Mouse (Mus musculus) heart, adult 2 months (tissue): ENCODE results near the gene Fam219b. TPM values are rescaled to one million over a fixed set of nuclear protein-coding genes. Genes with fewer than 3 reads are reported as not detected.

ENCODE experiments used
- DNase-seq, 2 experiments: peaks; one replicate each; pipeline ENCODE4 v3.0.0; 2021
- H3K27ac ChIP-seq: fragments of 200-600 bp; 2 replicates; pipeline ENCODE4 v1.8.1; 2022
- H3K27me3 ChIP-seq: fragments of 200-500 bp; 2 replicates; pipeline ENCODE4 v1.6.1; 2012; ENCODE audit warnings: mild to moderate bottlenecking, low read length, inconsistent platforms, mixed read lengths; ENCODE audit not compliant: control insufficient read depth, insufficient read depth
- H3K36me3 ChIP-seq: fragments of 200-500 bp; 2 replicates; pipeline ENCODE4 v1.6.1; 2012; ENCODE audit warnings: low read length, inconsistent platforms; ENCODE audit not compliant: control insufficient read depth, insufficient read depth
- H3K4me1 ChIP-seq: fragments of 200-500 bp; 2 replicates; pipeline ENCODE4 v1.6.1; 2011; ENCODE audit warnings: low read length; ENCODE audit not compliant: control insufficient read depth, insufficient read depth
- H3K4me3 ChIP-seq: fragments of 200-600 bp; 2 replicates; pipeline ENCODE4 v1.8.1; 2022
- H3K79me2 ChIP-seq: fragments of 200-500 bp; replicated peaks from 2 replicates; pipeline ENCODE4 v1.6.1; 2012; ENCODE audit warnings: mild to moderate bottlenecking, inconsistent platforms, low read length, moderate library complexity, mixed read lengths; ENCODE audit not compliant: control insufficient read depth, insufficient read depth
- H3K9ac ChIP-seq: fragments of 200-500 bp; 2 replicates; pipeline ENCODE4 v1.6.1; 2012; ENCODE audit warnings: low read depth, mild to moderate bottlenecking, control low read depth, inconsistent platforms, low read length, mixed read lengths
- CTCF ChIP-seq: fragments of 200-600 bp; IDR thresholded peaks from 2 replicates; pipeline ENCODE4 v1.8.1; 2022; ENCODE audit warnings: antibody characterized with exemption, mild to moderate bottlenecking, moderate library complexity
- EP300 ChIP-seq: fragments of 200-500 bp; IDR thresholded peaks from 2 replicates; pipeline ENCODE4 v1.6.1; 2011; ENCODE audit warnings: low read depth, low read length, control low read depth; ENCODE audit not compliant: insufficient read depth
- POLR2A ChIP-seq: fragments of 200-500 bp; IDR thresholded peaks from 2 replicates; pipeline ENCODE4 v1.6.1; 2011; ENCODE audit warnings: mild to moderate bottlenecking, low read depth, low read length, control low read depth; ENCODE audit not compliant: insufficient read depth
- WGBS: fragments of 180-500 bp; shearing (Covaris S2); methylation state at CpG from one replicate; pipeline ENCODE4 v1.1.7; 2018; 5-methylcytosine and 5-hydroxymethylcytosine counted together
- intact Hi-C: fragments of 180-260 bp; cut with DNase I; formaldehyde crosslinking; loops from one replicate; pipeline ENCODE4 v1.15.1; 2025
- polyA plus RNA-seq: library from polyadenylated mRNA; depleted of rRNA; stranded (reverse); fragments of >200 nt; gene quantifications from 2 replicates; pipeline ENCODE4 v1.2.3, GENCODE M21; 2012
- total RNA-seq, 2 experiments: library from RNA; stranded (reverse); gene quantifications; 2 replicates each; pipeline ENCODE4 v1.2.3; 2021

Gene Fam219b
- total and polyA plus RNA-seq, 3 experiments: 3.1 to 8.3 (median 8.1) TPM

DNA sequence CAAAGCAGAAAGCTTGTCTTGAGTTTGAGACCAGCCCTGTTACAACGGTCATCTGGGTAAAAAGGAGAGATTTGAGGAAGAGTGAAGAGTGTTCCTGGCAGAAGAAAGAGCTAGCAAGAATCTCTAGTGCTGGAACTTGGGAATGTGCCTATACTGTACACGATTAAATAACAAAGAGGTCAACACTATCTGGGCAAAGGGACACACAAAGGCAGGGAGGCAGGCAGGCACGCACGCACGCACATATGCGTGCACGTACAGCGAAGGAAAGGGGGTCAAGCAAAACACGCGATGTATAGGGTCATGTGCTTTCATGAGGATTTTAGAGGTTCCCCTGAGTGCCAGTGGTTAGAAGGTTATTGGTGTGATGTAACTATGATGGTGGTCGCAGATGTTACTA is 15.8 kb downstream of the Fam219b start:
- Histone ChIP-seq H3K4me1 (peaks cover 12% of the 10 kb centered on the region), H3K4me3 (no peak overlapping the region), H3K27me3 (no peaks in the 10 kb centered on the region), H3K36me3 (peaks cover 4% of the 10 kb centered on the region; the same call in 1 of the 2 replicates), H3K9ac (no peak overlapping the region), H3K27ac (no peak overlapping the region; the same call in 1 of the 2 replicates), H3K79me2 (no peaks in the 10 kb centered on the region; the same call in 1 of the 2 replicates)
- DNase-seq: no peak
- TF ChIP-seq POLR2A (no peak), EP300 (no peak), CTCF (no peak)
- intact Hi-C loops: no loop called here
- 76% methylated on average over 11 of the region's 11 CpGs for WGBS

DNA sequence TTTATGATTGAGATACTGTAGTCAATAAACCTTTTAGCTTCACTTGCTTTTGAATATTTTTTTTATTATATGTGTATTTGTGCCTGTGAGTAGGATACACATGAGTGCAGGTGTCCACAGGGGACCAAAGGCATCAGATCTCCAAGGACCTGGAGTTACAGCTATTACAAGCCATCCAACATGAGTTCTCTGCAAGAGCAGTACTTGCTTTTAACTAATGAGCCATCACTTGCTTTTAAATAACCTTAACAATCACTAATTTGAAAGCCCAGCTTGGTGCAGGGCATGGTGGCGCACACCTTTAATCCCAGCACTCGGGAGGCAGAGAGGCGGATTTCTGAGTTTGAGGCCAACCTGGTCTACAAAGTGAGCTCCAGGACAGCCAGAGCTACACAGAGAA is 17.4 kb downstream of the Fam219b start:
- Histone ChIP-seq H3K9ac (no peak overlapping the region), H3K27me3 (no peaks in the 10 kb centered on the region), H3K36me3 (peaks cover 4% of the 10 kb centered on the region; the same call in 1 of the 2 replicates), H3K27ac (no peak overlapping the region), H3K4me1 (peaks cover 8% of the 10 kb centered on the region), H3K79me2 (no peaks in the 10 kb centered on the region; the same call in 1 of the 2 replicates), H3K4me3 (no peak overlapping the region)
- WGBS: 80% methylated on average over 3 of the region's 3 CpGs
- intact Hi-C loops: no loop called here
- no peak for DNase-seq
- TF ChIP-seq EP300: no peak
- TF ChIP-seq POLR2A: no peak
- no peak for TF ChIP-seq CTCF

DNA sequence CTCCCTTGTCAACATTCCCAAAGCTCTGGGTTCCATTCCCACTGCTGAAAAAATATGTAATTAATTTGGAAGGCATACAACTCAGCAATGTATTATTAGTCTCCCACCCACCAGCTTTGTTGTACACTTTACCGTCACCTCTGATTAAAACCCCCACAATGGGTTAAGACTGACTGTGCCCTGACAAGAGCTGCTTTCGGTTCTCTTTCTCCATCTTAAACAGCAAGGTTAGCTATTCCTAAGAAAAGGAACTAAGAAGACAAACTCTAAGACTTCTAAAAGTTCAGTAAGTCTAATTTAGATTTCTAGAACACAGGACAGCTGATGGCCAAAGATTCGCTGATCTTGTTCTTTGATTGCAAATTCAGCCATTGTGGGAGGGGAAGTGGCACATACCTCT is 19.9 kb downstream of the Fam219b start:
- intact Hi-C loops: no loop called here
- DNase-seq: no peak
- 74% methylated on average over 3 of the region's 3 CpGs for WGBS

DNA sequence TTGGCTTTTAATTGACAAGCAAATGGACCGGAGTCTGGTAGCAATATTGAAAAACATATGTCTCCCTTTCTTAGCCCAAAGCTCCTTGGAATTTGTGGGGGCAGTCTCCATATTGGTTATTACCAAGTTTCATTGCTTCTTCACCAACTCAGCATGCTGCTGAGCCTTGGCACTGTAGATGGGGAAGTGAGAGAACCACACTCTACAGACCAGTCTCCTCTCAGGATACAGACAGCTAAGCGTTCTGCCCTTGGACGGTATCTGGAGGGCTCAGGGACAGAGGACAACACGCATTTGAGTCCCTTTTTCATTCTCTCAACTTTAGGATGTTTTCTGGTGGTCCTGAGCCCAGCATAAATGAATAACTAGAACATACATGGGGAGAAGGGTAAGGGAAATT is 21.3 kb downstream of the Fam219b start:
- TF ChIP-seq CTCF: no peak
- no peak for TF ChIP-seq POLR2A
- no peak for TF ChIP-seq EP300
- Histone ChIP-seq H3K4me1 (peaks cover 12% of the 10 kb centered on the region), H3K9ac (no peak overlapping the region), H3K79me2 (no peaks in the 10 kb centered on the region), H3K27ac (no peak overlapping the region), H3K4me3 (no peak overlapping the region), H3K36me3 (peaks cover 2% of the 10 kb centered on the region), H3K27me3 (no peaks in the 10 kb centered on the region)
- intact Hi-C loops: no loop called here
- 76% methylated on average over 4 of the region's 4 CpGs for WGBS
- DNase-seq: no peak

More for the DNA sequence above, 19.9 kb downstream of the Fam219b start:
- no peaks in the 10 kb centered on the region for H3K36me3 ChIP-seq
- H3K27ac ChIP-seq: no peak overlapping the region; the same call in 1 of the 2 replicates
- H3K27me3 ChIP-seq: no peaks in the 10 kb centered on the region
- TF ChIP-seq CTCF: no peak
- no peak for TF ChIP-seq EP300
- no peaks in the 10 kb centered on the region for H3K79me2 ChIP-seq
- peaks cover 6% of the 10 kb centered on the region for H3K4me1 ChIP-seq
- no peak overlapping the region for H3K9ac ChIP-seq
- no peak overlapping the region for H3K4me3 ChIP-seq

DNA sequence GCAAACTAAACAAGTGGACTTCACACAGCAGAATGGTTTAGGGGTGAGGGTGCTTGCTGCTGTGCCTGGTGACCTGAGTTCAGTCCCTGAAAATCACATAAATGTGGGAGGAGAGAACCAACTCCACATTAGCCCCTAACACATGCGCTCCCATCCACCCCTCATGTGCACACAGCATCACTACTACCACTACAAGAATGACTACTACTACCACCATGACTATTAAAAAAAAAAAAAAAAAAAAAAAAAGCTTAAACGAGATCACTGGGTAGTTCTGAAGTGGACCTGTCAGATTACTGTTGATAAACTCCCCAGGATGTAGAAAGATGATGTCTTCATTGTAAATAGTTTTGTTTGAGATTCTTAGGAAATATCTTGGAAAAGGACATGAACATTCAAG is 22.2 kb downstream of the Fam219b start:
- TF ChIP-seq POLR2A (no peak), EP300 (no peak), CTCF (no peak)
- Histone ChIP-seq H3K27ac (no peak overlapping the region), H3K79me2 (no peaks in the 10 kb centered on the region), H3K36me3 (peaks cover 2% of the 10 kb centered on the region), H3K4me3 (no peak overlapping the region), H3K4me1 (peaks cover 12% of the 10 kb centered on the region), H3K27me3 (no peaks in the 10 kb centered on the region), H3K9ac (no peak overlapping the region)
- 67% methylated on average over 2 of the region's 2 CpGs for WGBS
- no peak for DNase-seq
- intact Hi-C loops: no loop called here

DNA sequence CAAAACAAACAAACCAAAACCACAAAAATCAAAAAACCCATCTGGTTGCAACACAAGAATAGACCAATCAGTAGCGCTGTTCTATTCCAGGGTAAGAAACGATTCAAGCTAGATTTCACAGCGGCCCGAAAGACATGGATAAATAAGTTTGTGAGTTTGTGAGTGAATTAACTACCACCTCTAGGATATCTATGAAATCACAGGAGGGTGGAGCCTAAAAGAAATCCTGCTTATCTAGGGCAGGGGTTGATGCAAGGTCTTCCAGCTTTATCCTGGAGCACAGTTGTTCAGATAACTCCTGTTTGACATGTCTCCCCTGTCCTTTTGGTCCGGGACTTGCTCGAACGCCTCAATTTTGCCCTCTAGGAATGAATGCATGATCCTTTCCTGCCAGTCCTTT is 22.9 kb downstream of the Fam219b start:
- intact Hi-C loops: loop anchor here (2.0 to 5.0 kb wide), 2 partner anchors 21 to 118 kb away; partner anchors contain the start of gene Ppcdc
- peak overlapping the region; percentile 94 for H3K4me3 ChIP-seq
- no peak overlapping the region for H3K9ac ChIP-seq
- WGBS: 27% methylated on average over 7 of the region's 7 CpGs
- TF ChIP-seq POLR2A: no peak
- no peak for TF ChIP-seq EP300
- TF ChIP-seq CTCF: no peak
- no peaks in the 10 kb centered on the region for H3K79me2 ChIP-seq
- no peak for DNase-seq
- peaks cover 2% of the 10 kb centered on the region for H3K36me3 ChIP-seq
- H3K4me1 ChIP-seq: peaks cover 12% of the 10 kb centered on the region
- no peaks in the 10 kb centered on the region for H3K27me3 ChIP-seq
- H3K27ac ChIP-seq: peak overlapping the region; percentile 94
